Mouse (Mus musculus) heart, adult 11 months (tissue): Measurements from ENCODE around the gene Otor.

Experiments
- DNase-seq: peaks from one replicate; pipeline ENCODE4 v3.0.0; 2022

The Otor gene

GRCm38 (mm10) chr2:143131098-143131646, 52.9 kb downstream of the Otor start:
- DNase-seq, result no peak
